Mouse (Mus musculus) gastrocnemius, postnatal 14 days (tissue): ENCODE results near the gene Scarf2. TPM values are rescaled to one million over a fixed set of nuclear protein-coding genes. Genes with fewer than 3 reads are reported as not detected.

ENCODE experiments used
- DNase-seq: peaks from one replicate; pipeline ENCODE4 v3.0.0; 2021; ENCODE audit warnings: mixed read lengths
- intact Hi-C: fragments of 180-260 bp; cut with DNase I; formaldehyde crosslinking; loops from one replicate; pipeline ENCODE4 v1.15.1; 2025; ENCODE audit warnings: low total_unique reads
- total RNA-seq, 2 experiments: library from RNA; stranded (reverse); gene quantifications; 2 replicates each; pipeline ENCODE4 v1.2.3; 2021

The Scarf2 gene
- total RNA-seq, 2 experiments from 2014 or later: 9.4 to 12.1 TPM

DNA sequence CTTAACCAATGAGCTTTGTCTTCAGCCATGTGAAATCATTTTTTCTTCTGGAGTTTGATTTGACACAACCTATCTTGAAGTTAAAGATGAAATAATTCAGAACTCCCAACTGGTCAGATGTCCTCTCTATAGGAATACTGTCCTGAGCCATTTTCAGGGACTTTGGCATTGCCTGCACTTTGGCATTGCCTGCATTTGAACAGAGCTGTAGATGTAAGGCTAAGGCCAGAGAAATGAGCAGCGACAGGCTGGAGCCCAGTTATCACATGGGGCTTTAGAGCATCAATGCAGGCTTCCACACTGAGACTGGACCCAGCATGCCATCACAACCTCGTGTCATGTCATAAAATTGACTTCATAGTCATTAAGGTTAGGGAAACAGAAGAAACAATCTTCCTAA is 56.2 kb downstream of the Scarf2 start:
- intact Hi-C loops: no loop called here
- no peak for DNase-seq

DNA sequence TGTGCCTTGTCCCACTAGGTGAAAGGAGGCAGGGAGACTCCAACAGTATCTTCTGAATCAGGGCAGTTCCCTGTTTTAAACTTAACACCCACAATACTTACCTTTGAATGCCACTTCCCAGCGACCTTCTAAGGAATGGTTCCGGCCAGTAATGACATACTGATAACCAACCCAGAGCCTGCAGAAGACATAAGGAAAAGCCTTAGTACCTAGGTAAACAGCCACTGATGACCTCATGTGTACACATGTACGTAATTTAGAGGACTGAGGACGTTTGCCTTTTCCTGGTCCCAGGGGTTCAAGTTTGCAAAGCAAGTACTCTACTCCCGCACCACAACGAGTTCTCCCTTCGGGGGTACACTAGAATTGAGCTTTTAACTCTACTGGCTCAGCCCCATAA is 60.1 kb downstream of the Scarf2 start:
- intact Hi-C loops: no loop called here

More for the DNA sequence above, 60.1 kb downstream of the Scarf2 start:
- DNase-seq: no peak

Other genes starting within 250 kb of the Scarf2 start
- gene Lrrc74b, start 236.0 kb upstream of the Scarf2 start, total RNA-seq: 1 to 10 TPM; 1.5 to 1.6 TPM
- gene P2rx6, start 235.4 kb upstream of the Scarf2 start, total RNA-seq: 1 to 10 TPM; 6.5 to 7.0 TPM
- gene Slc7a4, start 214.1 kb upstream of the Scarf2 start, total RNA-seq: 1 to 10 TPM in 1 of 2 experiments, under 1 TPM in 1; 0.97 to 1.3 TPM
- 1 to 10 TPM; 8.4 to 9.1 TPM for gene Smpd4, start 177.9 kb upstream of the Scarf2 start, total RNA-seq
- gene Ccdc74a, start 150.8 kb upstream of the Scarf2 start, total RNA-seq: 1 to 10 TPM in 1 of 2 experiments, under 1 TPM in 1; 0.82 to 1.5 TPM
- gene Med15, start 64.4 kb upstream of the Scarf2 start, total RNA-seq: 10 to 100 TPM; 19.8 to 20.9 TPM
- gene Klhl22, start 37.7 kb upstream of the Scarf2 start, total RNA-seq: 10 to 100 TPM; 17.3 to 19.9 TPM
- not detected for gene B830017H08Rik, start 35.8 kb downstream of the Scarf2 start, total RNA-seq
- under 1 TPM; 0.80 to 0.96 TPM for gene Car15, start 41.1 kb downstream of the Scarf2 start, total RNA-seq
- gene Gm20518, start 94.4 kb downstream of the Scarf2 start, total RNA-seq: under 1 TPM; 0.16 to 0.29 TPM
- under 1 TPM in 1 of 2 experiments, not detected in 1; 0.16 TPM for gene Tssk1, start 96.9 kb downstream of the Scarf2 start, total RNA-seq
- 10 to 100 TPM; 26.4 to 30.6 TPM for gene Dgcr2, start 101.3 kb downstream of the Scarf2 start, total RNA-seq
- gene Tssk2, start 101.4 kb downstream of the Scarf2 start, total RNA-seq: not detected
- 1 to 10 TPM; 9.0 to 9.3 TPM for gene Ess2, start 114.1 kb downstream of the Scarf2 start, total RNA-seq
- gene Gsc2, start 117.8 kb downstream of the Scarf2 start, total RNA-seq: not detected
- 1 to 10 TPM; 4.9 to 7.7 TPM for gene Slc25a1, start 130.9 kb downstream of the Scarf2 start, total RNA-seq
- under 1 TPM in 1 of 2 experiments, not detected in 1; 0.38 TPM for gene Vpreb2, start 183.1 kb downstream of the Scarf2 start, total RNA-seq